Mouse (Mus musculus) lung, postnatal 0 days (tissue): ENCODE results near the gene Adi1.

ENCODE experiments used
- CTCF ChIP-seq: IDR thresholded peaks from 2 replicates; pipeline ENCODE4 v1.5.1; 2016; ENCODE audit warnings: antibody characterized with exemption, mild to moderate bottlenecking
- EP300 ChIP-seq: IDR thresholded peaks from 2 replicates; pipeline ENCODE4 v1.6.1; 2016; ENCODE audit warnings: antibody characterized with exemption, mild to moderate bottlenecking, control low read depth

GRCm38 (mm10) chr12:28684674-28685073 lies 9.6 kb downstream of the Adi1 start:
- TF ChIP-seq CTCF (no peak), EP300 (no peak)
